Mouse (Mus musculus): Measurements from ENCODE around the gene Gm20894. TPM values are rescaled to one million over a fixed set of nuclear protein-coding genes. Genes with fewer than 3 reads are reported as not detected.

The Gm20894 gene
- polyA plus RNA-seq (2014; fragmentation: Illumina TruSeq; extraction: RNeasy Lipid Tissue Mini Kit (QIAGEN cat#74804); ENCODE audit: low read depth, low replicate concordance) = 10.0 TPM

GRCm38 (mm10) chrY:28271412-28271811 is at the start of gene Gm20894:
Gene Gm20894 (minus strand): TSS chrY:28271512.

Measured in testis, adult 10 weeks (tissue).